Mouse (Mus musculus): ENCODE data around the gene Scnm1.

DNA sequence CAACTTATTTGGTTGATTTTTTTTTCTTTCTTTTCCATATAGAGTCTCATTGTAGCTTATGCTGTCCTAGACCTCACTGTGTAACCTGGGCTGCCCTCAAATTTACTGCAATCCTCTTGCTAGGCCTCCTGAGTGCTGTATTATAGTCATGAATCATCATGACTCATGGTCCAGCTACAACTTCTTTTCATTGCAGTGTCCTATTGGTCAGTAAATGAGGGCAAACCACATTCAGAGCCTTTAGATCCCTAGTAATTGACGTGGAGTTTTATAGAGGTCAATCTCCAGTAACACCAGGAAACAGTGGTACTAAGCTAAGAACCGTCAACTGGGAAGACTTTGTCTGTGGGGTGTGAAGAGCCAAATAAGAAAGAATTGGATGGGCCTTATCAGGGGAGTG lies 16.1 kb downstream of the Scnm1 start:
- TF ChIP-seq CTCF (IDR thresholded peaks at IDR 0.05; ENCODE audit: low read depth, low read length) (no peak), POLR2A (IDR thresholded peaks at IDR 0.05; ENCODE audit: insufficient read depth, low read length) (no peak), EP300 (IDR thresholded peaks at IDR 0.05; ENCODE audit: insufficient read depth, low read depth, low read length) (no peak)

Data from ES-Bruce4 (cell line).